Mouse (Mus musculus) urinary bladder, postnatal 14 days (tissue): ENCODE results near the gene Adh1.

ENCODE experiments used
- DNase-seq: peaks from one replicate; pipeline ENCODE4 v3.0.0; 2021; ENCODE audit warnings: low spot score

The Adh1 gene

DNA sequence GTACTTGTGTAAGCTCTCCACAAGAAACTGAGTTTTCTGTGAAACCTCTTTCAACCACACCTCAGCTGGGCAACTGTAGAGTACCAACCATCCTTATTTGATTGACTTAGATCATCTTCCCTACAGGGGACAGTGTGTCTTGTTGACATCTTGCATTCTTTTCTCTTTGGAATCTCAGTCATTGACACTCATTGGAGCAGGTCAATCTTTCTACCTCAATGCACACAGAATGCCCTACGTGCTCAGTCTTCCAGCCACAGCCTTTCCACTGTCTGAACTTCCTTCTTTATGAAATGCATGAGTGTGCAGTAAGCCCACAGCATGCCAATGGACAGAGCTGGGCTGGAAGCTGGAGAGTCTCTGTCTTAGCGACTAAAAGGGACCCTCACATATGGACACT lies 29.9 kb downstream of the Adh1 start:
- no peak for DNase-seq

DNA sequence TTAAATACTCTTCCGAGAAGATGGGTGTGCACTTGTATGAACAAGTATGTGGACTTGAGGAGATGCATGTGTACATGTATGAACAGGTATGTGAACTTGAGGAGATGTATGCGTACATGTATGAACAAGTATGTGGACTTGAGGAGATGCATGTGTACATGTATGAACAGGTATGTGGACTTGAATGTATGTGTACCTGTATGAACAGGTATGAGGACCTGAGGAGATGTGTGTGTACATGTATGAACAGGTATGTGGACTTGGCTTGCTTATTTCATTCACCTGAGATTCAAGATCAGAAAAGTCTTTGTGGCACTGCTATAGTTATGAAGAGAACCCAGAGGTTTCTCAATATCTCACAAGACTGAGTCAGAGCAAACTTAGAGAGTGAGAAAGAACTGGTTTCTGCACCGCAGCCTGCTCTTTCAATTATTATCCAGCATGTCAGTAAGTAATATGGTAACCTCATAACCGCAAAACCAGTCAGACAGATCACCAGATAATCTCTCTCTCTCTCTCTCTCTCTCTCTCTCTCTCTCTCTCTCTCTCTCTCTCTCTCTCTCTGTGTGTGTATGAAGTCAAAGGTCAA lies 30.8 kb downstream of the Adh1 start:
- DNase-seq = no peak

DNA sequence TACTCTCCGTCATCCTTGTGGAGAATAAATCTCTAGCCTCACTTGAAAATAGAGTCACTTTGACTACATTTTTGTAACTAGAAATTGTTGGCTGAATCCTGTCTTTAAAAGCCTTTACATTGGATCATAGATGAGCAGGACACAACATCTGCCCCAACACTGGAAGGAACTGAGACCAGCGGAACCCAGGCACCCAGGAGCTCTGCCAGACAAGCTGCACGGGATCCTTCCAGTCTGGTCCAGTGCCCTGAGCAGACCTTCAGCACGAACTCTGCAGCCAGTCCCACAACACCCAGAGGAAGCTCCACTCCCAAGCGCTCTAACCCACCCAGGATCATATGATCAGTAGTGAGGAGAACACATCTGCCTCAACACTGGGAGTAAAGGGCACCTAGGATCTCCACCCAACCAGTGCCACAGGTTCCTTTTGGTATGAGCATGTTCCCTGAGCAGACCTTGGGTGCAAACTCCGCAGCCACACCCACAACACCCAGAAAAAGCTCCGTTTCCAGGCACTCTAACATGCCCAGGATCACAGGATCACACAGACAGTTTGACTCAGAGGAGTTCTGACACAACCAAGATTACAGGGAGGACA lies 32.6 kb downstream of the Adh1 start:
- DNase-seq = no peak

DNA sequence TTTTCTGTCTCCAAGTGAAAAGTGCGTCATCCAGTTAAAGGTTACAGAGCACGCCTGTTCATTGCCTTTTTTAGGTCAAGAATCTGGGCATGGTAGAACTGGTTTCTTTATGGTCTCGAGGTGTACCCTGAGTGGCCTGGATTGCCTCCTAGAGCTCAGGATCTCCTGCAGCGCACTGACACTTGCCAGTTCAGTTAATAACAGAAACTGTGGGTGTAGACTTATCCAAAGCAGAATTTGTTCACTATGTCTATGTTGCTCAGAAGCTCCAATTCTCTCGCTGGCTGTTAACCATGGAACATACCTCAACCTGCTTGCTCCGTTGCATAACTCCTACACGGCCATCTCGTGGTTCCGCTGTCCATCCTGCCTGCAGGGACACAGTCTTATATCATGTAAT lies 39.3 kb downstream of the Adh1 start:
- no peak for DNase-seq

DNA sequence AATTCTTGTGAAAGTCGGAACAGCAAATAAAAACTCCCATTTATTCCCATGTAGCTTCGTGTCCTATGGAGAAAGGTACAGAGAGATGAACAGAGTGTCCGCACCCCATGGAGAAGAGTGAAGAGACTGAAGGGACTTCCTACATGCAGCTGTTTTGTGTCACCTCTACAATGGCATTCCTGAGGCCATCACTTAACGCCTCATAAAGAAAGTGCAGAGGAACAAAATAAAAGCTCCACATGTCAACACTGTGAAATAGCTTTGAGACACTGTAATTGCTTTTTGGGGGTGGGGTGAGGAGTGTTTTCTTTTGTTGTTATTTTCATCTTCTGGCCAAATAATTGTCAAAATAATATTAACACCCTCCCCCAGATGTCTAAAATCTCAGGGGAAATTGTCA lies 41.9 kb downstream of the Adh1 start:
- DNase-seq = no peak

DNA sequence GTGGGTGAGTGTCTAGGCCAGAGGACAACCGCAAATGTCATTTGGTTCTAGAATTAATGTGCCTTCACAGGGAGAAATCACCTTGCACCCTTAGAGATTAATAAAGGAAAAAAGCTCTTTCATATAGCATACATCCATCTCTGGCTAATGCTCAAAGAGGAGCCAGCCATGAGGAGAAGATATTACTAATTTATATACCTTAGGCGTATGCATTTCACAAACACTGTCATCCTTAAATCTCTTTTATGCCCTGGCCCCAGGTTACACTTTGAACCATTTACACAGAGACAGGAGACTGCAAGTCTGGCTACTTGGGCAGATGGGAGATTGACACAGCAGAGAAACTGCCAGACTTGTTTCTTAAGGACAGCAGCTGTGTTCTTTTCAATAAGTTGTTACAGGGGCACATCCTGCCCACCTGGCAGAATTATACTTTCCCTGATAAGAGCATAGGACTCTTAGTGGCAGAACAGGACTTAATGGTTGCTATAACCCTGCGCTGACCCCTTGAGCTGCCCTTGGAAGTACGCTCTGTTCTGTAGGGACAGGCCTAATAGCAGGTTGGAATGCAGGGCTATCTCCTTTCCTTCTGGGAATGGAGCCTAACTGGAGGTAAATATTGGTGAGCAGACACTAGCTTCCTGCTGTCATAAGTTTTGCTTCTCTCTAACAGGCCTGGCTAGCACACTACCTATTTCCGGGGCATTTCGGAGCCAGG lies 43.1 kb downstream of the Adh1 start:
- peak; percentile 39 for DNase-seq

DNA sequence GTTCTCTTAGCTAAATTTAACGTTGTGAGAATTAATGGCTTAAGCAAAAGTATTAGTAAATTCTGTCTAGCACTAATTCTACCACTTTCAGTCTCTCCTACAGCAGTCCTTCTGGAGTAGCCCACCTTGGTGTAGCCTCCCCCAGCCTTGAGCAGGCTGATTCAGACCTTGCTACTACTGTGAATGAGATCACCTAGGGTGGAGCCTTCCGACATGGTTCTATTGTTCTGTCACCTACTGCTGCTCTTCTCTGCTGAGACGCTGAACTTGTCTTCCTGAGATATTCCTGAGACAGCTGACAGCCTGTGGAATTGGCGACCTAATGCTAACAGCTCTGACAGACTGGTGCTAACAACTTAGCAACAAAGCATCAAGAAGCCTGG lies 43.7 kb downstream of the Adh1 start:
- no peak for DNase-seq

DNA sequence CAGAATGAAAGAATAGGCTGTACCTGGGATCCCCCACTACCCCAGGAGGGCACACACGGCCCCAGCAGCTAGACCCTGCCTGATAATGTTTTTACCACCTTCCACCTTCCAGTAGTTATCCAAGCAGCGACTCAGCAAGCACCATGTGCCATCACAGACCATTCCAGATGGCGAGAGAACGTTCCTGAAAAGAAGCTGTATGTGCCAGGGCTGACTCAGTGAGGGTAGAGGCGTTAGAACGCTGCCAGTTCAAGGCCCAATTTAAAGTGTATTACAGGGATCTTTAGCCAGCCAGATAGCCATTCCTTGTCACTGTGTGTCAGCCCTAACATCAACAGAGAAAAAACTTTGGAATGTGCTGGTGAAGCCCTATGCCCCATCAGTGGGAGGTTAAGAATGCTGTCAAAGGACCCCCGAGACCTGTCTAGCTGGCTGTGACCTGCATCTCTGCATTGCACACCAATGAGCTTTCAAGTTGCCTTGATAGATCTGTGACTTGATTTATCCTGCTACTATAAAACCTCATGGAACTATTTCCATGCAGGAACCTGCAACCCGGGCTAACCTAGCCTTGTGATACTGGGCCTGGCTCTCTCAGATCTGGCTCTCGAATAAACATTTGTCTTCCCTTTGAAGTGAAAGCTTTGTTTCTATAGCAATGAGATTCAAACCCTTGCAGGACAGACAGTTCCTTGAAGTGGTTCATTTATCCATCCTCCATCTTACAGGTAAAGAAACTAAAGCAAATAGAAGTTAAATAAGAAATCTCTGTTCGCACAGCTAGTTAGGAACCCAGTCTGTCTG lies 44.9 kb downstream of the Adh1 start:
- DNase-seq = no peak

DNA sequence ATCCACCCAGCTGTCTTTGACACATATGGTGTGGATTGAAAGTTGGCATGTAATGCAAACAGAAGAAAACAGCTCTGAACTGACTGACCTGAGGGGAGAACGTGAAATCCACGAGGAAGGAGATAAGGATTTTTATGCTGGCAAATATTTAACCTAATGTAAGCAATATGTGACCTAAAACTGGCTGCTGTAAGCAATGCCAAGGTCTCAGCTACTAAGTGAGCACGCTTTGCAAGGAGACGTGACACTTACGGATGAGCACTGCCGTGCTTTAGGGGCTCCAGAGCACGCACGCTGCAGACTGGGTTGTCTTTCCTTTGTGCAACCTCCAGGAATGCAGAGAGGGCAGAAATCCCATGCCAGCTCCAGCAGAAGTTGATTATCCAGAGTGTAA lies 45.5 kb downstream of the Adh1 start:
- DNase-seq = no peak

DNA sequence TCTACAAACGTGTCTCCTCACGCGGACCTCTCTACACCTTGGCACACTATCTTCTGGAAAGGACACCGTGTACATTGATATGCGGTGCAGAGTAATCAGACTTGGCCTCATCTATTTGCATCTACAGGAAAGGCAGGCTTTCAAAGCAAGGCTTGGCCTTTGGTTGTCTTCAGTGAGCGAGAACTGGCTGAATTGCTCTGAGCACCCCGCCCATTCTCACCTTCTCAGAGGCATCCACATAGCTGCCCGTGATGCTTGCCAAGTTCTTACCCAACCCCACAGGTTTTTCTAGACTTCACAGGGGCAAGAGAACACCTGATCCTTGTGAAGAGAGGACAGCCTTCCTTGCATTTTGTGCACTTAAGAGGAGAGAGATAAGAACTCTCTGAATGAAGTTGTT lies 49.1 kb downstream of the Adh1 start:
- peak; percentile 61 for DNase-seq

DNA sequence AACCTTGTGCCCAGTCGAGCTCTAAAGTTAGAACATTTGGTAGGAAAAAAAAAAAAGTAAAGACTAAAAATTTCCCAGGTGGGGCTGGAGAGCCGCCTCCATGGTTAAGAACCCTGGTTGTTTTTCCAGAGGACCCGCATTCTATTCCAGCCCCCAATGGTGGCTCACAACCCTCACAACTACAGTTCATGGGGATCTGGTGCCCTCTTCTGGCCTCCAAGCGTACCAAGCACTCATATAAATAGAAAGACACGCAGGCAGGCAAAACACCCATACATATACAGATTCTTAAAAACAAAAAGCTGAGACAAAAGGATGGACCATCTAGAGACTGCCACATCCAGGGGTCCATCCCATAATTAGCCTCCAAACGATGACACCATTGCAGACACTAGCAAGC lies 50.2 kb downstream of the Adh1 start:
- no peak for DNase-seq

DNA sequence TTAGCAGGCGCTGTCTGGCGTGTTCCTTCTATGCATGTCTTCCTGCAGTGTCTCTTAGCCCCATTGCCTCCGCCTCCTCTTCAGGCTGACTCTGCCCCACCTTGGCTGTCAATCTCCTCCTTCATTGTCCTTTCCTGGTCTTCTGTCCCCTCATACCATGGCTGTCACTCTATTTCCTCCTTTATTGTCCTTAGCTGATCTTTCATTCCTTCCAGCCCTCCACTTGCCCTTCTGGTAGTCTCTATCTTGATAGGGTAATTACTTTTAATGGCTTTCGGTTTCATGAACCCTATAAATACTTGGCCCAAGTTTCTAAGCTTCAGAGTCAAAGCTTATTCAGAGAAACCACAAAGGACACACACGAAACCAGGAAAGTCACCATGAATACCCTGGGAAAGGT lies 52.2 kb downstream of the Adh1 start, which contains the start of gene Adh6a:
Gene Adh6a (plus strand): TSS at position 322 of the 400 bp plus-strand sequence.
- DNase-seq = no peak

DNA sequence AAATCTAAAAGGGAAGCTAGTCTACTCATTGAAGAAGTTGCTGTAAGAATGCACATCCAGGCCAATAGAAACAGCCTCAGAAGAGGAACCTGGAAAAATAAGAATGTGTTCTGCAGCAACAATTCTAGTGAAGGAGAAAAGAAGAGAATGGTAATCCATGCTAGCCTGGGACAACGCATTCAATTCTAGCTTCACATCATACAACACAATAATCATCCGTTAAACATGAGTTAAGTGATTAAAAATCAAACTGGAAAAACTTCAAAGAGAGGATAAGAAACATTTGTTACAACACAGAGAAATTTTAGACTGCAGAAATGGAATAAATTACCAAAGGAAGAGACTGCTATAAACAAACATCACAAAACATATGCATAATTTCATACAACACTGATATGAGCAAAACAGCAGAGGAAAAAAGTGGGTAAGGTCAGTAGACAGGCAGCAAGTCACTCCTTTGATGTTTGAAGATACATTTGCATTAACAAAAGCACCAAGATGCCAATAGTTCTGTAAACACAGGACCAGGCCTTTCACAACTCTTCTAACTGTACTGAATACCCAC lies 56.2 kb downstream of the Adh1 start:
- no peak for DNase-seq

DNA sequence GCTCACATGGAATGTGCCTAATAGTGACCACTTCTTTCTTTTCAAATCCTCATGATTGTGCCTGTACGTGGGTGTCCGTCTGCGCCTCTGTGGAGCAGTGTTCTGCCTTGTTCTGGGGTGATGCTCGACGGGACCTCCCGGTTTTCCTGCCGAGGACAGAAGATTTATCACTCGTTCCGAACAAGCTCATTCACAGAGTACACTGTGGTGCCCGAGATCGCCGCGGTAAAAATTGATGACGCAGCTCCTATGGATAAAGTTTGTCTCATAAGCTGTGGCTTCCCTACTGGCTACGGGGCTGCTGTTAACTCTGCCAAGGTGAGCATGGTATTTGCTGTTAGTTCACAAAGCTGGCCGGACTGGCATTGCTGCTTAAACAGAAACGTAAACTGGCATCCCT lies 64.2 kb downstream of the Adh1 start:
- no peak for DNase-seq

DNA sequence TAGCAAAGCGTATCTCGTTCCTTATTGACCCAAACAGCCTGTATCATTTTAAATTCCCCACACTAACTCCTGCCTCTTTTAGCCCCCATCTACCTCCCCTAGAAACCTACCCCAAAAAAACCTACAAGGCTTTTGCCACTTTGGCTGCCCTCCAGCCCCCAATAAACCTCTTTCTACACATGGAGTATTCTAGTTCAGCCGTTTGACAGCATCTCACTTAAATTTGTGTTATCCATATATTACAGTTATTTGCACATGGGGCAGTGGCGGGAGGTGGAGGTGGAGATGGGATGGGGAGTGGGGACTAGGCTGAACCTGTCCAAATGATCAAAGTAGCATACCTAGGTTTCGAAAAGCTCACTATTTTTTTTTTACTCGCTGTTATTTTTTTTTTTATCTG lies 64.7 kb downstream of the Adh1 start:
- no peak for DNase-seq

DNA sequence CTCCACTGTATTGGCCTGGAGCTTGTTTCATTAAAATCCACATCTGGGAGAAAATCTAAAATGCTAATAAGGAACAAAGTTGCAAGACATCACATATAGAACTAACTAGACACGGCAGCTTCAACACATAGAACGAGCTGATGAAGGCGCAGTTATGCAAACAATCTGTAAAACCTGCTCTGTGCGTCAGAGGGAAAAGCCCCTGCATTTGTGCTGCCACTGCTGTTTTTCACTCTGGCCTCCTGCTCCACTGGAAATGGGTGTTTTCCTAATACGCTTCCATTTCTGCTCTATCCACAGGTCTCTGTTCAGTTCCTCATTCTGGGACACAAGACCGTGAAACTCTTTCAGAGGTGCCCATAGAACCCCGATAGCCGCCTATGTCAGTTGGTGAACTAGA lies 73.1 kb downstream of the Adh1 start:
- no peak for DNase-seq

DNA sequence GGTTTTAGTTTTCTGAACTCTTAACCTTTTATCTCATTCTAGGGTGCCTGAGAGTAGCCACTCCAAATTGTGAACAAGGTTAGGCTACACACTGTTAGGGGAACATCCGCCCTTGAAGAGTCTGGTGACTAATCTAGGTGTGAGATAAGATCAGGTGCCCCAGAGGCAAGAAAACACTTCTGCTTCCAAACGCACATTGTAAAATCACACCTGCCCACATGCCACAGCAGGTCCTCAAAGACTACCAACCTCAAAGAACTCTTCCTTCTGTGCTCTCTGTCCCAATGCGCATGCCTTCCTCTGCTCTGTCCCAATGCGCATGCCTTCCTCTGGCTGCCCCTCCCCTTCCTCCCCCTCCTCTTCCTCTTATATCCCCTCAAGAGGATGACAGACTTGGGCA lies 73.5 kb downstream of the Adh1 start:
- DNase-seq = peak; percentile 21

DNA sequence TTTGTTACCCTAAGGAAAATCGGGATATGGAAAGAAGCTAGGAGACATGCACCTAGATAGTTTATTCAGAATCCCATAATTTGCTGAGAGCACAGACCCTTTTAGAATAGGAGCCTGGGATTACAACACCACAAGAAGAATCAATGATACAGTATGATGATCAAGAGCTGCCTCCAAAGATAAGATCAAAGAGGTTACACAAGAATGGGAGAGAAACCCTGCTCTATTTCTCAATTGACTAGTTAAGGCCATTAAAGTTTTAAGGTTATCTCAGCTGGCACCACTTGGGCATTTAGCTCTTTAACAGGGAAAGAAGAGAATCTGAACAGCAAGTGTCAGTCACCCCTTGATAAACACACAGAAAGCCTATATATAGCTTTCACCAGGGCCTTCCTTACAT lies 74.8 kb downstream of the Adh1 start:
- DNase-seq = no peak

DNA sequence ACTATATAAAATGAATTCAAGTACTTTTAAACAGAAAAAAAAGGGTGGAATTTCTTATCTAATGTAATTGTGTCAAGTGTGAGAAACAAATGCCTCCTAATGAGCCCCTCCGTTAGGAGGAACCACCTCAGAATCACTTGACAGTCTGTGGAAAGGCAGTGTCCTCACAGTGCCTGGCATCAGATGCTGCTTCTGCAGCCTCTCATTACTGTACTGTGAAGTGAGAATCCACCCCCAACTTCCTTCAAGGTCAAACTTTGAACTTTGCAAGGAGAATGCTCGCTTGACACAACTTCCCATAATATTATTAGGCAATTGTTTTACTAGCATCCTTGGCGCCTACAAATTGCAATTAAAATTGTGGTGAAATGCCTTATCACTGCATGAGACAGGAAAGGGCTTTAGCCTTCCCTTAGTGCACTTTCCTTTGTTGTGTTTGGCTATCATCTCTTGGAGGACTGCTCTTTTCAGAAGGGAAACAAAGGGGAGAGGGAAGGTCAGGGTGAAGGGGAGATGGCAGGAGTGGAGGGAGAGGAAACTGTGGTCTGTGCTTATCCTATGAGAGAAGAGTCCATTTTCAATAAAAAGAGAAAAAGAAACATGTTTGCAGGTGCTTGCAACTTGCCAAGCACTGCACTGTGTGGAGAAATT lies 75.4 kb downstream of the Adh1 start:
- no peak for DNase-seq
